Mouse (Mus musculus): Measurements from ENCODE around the gene Ppfia3. TPM values are rescaled to one million over a fixed set of nuclear protein-coding genes. Genes with fewer than 3 reads are reported as not detected.
"Not testable (repeated sequence)": the region's sequence is repeated elsewhere in the genome, so short reads cannot be mapped to it uniquely, and the experiment has no call there.

The Ppfia3 gene
- polyA plus RNA-seq, 1 experiment = not detected

DNA sequence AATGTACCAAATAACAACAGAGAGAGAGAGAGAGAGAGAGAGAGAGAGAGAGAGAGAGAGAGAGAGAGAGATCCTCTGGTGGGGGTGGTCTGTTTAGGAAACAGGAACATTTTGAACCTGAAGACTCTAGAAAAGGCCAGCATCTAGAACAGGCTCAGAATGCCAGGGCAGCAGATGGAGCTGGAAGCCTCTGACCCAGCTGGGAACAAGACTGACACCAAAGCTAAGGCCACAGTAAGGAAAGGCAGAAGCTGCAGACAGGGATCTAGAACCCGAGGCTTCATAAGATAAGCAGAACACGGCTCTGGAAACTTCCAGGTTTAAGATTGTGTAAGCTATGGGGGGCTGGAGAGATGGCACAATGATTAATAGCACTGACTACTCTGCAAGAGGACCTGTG is 2.8 kb downstream of the Ppfia3 start:
- TF ChIP-seq CTCF (IDR thresholded peaks at IDR 0.05; ENCODE audit: control insufficient read depth, insufficient read depth, low read length) (no peak), POLR2A (IDR thresholded peaks at IDR 0.05; ENCODE audit: borderline replicate concordance, control insufficient read depth, low read depth, low read length) (no peak)
- H3K4me3 ChIP-seq (replicated peaks; ENCODE audit: control insufficient read depth, low read depth, low read length) = no peak overlapping the region
- H3K4me1 ChIP-seq (ENCODE audit: control insufficient read depth, insufficient read depth, low read length) = no peaks in the 10 kb centered on the region
- 34% methylated on average over 2 of the region's 2 CpGs for WGBS
- no peak overlapping the region for H3K27ac ChIP-seq (ENCODE audit: control insufficient read depth, insufficient read depth, low read depth, low read length, poor library complexity)

DNA sequence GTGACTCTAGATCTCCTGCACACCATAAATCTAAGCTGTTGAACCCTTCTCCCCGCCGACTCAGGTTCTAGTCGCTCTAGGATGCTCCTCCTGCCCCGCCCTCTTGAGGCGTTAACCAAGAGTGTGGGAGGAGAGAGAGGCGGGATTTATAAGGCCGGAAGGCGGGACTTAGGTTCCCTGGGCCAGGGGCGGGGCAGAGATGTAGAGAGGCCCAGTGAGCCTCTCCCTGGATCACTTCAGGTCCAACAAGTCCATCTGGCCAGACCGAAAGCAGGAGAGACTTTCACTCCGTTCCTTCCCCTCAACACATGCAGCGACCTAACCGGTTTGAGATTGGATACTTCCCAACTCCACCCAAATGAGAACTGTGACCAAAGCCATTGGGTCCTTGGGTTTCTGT is 4.0 kb downstream of the Ppfia3 start:
- no peak for TF ChIP-seq CTCF (IDR thresholded peaks at IDR 0.05; ENCODE audit: control insufficient read depth, insufficient read depth, low read length)
- TF ChIP-seq POLR2A (IDR thresholded peaks at IDR 0.05; ENCODE audit: borderline replicate concordance, control insufficient read depth, low read depth, low read length) = no peak
- no peak overlapping the region for H3K4me3 ChIP-seq (replicated peaks; ENCODE audit: control insufficient read depth, low read depth, low read length)
- WGBS = 8% methylated on average over 13 of the region's 13 CpGs

DNA sequence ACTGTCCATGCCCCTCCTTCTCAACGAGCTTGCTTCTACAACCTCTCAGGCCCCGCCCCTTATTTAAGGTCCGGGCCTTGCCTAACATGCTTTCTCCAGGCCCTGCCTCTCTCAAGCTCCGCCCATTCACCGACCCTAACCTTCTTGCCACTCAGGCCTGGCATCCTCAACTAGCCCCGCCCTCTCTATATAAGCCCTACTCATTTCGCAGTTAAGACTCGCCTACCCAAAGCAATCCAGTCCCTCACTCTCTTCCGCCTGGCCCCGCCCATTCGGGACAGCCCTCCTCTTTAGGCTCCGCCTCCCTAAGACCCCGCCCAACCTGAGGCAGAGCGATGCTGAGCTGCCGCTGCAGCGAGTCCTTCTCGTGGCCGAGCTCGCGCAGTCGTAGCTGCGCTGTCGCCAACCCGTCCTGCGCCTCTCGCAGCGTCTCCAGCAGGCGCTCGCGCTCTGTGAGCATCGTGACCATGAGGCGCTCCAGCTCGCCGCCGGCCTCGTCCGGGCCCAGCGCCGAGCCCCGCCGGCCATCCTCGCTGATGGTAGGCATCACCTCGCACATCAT is 5.5 kb downstream of the Ppfia3 start:
- 0 out of 2 replicates have a peak, but pooled peaks have one; percentile 36 for TF ChIP-seq POLR2A (IDR thresholded peaks at IDR 0.05; ENCODE audit: borderline replicate concordance, control insufficient read depth, low read depth, low read length)
- TF ChIP-seq CTCF (IDR thresholded peaks at IDR 0.05; ENCODE audit: control insufficient read depth, insufficient read depth, low read length) = no peak
- Histone ChIP-seq H3K4me1 (ENCODE audit: control insufficient read depth, insufficient read depth, low read length) (no peaks in the 10 kb centered on the region), H3K4me3 (replicated peaks; ENCODE audit: control insufficient read depth, low read depth, low read length) (no peak overlapping the region), H3K27ac (ENCODE audit: control insufficient read depth, insufficient read depth, low read depth, low read length, poor library complexity) (no peak overlapping the region)
- WGBS = under 1% methylated on average over 43 of the region's 43 CpGs

More for the DNA sequence above, 4.0 kb downstream of the Ppfia3 start:
- H3K4me1 ChIP-seq (ENCODE audit: control insufficient read depth, insufficient read depth, low read length) = no peaks in the 10 kb centered on the region
- no peak overlapping the region for H3K27ac ChIP-seq (ENCODE audit: control insufficient read depth, insufficient read depth, low read depth, low read length, poor library complexity)

DNA sequence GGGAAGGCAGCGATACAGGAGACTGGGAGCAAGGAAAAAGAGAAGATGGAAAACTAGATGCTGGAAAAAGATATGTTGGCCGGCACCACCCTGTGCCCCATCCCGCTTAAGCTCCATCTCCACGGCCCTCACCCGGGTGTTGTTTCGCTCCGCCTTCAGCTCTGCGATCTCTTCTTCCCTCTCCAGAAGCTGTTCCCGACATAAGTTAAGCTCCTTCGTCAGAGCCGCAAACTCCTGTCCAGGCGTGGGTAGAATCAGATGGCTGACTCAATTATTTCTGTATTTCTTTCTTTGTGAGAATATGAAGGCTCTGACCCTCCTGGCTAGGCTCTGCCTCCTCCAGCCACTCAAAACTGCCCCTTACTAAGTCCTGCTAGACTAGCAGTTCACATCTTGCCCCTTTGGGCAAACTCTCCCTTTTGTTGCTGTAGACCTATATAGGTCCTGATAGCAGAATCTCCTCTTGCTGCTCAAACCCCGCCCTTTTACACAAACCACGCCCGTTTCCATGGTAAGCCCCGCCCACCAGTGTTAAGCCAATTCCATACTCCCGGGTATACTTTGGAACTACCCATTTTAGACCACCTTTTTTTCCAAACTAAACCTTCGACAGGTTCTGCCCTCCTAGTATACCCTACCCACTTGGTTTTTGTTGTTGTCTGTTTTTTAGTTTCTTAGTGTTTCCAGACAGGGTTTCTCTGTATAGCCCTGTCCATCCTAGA is 6.3 kb downstream of the Ppfia3 start:
- no peak overlapping the region for H3K4me3 ChIP-seq (replicated peaks; ENCODE audit: control insufficient read depth, low read depth, low read length)
- TF ChIP-seq CTCF (IDR thresholded peaks at IDR 0.05; ENCODE audit: control insufficient read depth, insufficient read depth, low read length) (no peak), POLR2A (IDR thresholded peaks at IDR 0.05; ENCODE audit: borderline replicate concordance, control insufficient read depth, low read depth, low read length) (no peak)
- H3K27ac ChIP-seq (ENCODE audit: control insufficient read depth, insufficient read depth, low read depth, low read length, poor library complexity) = no peak overlapping the region
- WGBS = 46% methylated on average over 18 of the region's 18 CpGs
- H3K4me1 ChIP-seq (ENCODE audit: control insufficient read depth, insufficient read depth, low read length) = no peaks in the 10 kb centered on the region

DNA sequence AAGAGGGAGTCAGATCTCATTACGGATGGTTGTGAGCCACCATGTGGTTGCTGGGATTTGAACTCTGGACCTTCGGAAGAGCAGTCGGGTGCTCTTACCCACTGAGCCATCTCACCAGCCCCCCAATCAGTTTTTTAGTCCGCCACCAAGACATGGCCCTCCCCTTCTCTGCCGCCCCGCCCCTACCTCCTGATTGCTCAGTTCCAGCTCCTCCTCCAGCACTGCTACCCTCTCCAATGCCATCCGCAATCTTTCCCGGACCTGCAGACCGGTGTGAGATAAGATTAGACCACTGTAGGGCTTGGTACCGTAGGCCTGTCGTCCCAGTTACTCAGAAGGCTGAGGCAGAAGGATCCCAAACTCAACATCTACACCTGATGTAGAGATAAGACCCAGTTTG is 7.7 kb downstream of the Ppfia3 start:
- not testable (repeated sequence) for H3K27ac ChIP-seq (ENCODE audit: control insufficient read depth, insufficient read depth, low read depth, low read length, poor library complexity); H3K4me3 ChIP-seq (replicated peaks; ENCODE audit: control insufficient read depth, low read depth, low read length); H3K4me1 ChIP-seq (ENCODE audit: control insufficient read depth, insufficient read depth, low read length)
- WGBS = 62% methylated on average over 11 of the region's 11 CpGs

DNA sequence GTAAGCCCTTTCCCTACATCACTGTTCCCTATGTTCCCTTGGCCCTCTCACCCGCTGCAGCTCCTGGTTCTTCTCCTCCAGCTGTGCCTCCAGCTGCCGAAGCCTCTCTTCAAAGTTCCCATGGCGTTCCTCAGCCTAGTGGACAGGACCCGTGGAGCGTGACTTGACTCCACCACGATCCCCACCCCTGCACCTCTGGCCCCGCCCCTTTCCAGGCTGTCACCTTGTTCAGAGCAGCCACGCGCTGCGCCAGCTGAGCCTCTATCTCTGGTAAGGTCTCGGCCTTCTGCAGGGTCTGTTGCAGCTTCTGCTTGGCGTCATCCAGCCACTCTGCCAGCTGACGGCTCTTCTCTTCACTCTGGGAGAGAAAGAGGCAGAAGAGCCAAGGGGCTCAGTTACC is 10.7 kb downstream of the Ppfia3 start:
- WGBS = 65% methylated on average over 13 of the region's 13 CpGs
- TF ChIP-seq POLR2A (IDR thresholded peaks at IDR 0.05; ENCODE audit: borderline replicate concordance, control insufficient read depth, low read depth, low read length) = no peak
- TF ChIP-seq CTCF (IDR thresholded peaks at IDR 0.05; ENCODE audit: control insufficient read depth, insufficient read depth, low read length) = no peak
- H3K4me1 ChIP-seq (ENCODE audit: control insufficient read depth, insufficient read depth, low read length) = no peaks in the 10 kb centered on the region
- no peak overlapping the region for H3K27ac ChIP-seq (ENCODE audit: control insufficient read depth, insufficient read depth, low read depth, low read length, poor library complexity)
- H3K4me3 ChIP-seq (replicated peaks; ENCODE audit: control insufficient read depth, low read depth, low read length) = no peak overlapping the region

DNA sequence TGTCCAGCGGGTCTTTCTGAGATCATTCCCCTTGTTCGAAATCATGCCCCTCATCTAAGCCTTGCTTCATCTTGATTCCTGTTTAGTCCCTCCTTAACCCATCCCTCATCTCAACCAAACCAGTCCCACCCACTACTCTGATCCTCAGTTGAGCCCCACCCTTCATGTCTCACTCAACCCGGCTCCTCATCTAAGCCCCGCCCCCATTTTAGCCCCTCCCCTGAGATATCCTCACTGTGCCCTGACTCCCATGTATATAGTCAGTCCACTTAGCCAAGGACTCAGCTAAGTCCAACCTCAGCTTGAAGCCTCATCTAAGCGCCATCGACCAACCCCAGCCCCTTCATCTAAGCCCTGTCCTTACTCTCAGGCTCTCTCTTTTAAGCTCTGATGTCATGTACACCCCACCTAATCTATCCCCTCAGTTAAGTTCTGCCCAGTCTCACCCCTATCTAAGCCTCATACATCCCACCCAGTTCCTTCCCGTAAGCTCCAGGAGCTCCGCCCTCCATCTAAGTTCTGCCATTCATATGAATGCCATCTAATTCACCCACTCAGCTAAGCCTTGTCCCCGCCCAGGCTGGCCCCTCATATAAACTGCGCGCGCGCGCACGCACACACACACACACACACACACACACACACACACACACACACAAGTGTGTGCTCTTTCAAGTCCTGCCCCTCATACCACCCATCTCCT is 11.3 kb downstream of the Ppfia3 start:
- Histone ChIP-seq H3K4me3 (replicated peaks; ENCODE audit: control insufficient read depth, low read depth, low read length) (no peak overlapping the region), H3K4me1 (ENCODE audit: control insufficient read depth, insufficient read depth, low read length) (no peaks in the 10 kb centered on the region), H3K27ac (ENCODE audit: control insufficient read depth, insufficient read depth, low read depth, low read length, poor library complexity) (no peak overlapping the region)
- no peak for TF ChIP-seq POLR2A (IDR thresholded peaks at IDR 0.05; ENCODE audit: borderline replicate concordance, control insufficient read depth, low read depth, low read length)
- TF ChIP-seq CTCF (IDR thresholded peaks at IDR 0.05; ENCODE audit: control insufficient read depth, insufficient read depth, low read length) = no peak
- WGBS = 64% methylated on average over 15 of the region's 15 CpGs

DNA sequence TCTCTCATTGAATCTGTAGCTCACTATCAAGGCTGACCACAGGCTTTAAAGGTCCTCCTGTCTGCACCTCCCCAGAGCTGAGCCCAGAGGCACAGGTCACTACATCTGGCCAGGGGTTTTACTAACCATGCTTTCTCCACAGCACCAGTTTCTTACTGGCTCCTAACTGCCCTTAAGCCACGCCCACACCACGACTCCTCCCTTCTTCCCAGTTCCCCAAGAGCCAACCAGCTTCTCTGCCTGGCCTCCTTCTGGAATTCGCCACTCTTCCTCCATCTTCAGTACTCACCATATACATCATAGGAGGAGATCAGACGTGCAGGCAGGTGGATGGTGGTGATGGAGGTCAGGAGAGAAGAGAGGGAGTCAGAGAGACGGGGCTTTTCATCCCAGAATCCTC is 13.8 kb downstream of the Ppfia3 start:
- Histone ChIP-seq H3K4me1 (ENCODE audit: control insufficient read depth, insufficient read depth, low read length) (no peaks in the 10 kb centered on the region), H3K27ac (ENCODE audit: control insufficient read depth, insufficient read depth, low read depth, low read length, poor library complexity) (no peak overlapping the region), H3K4me3 (replicated peaks; ENCODE audit: control insufficient read depth, low read depth, low read length) (no peak overlapping the region)
- WGBS = 49% methylated on average over 5 of the region's 5 CpGs
- no peak for TF ChIP-seq POLR2A (IDR thresholded peaks at IDR 0.05; ENCODE audit: borderline replicate concordance, control insufficient read depth, low read depth, low read length)
- TF ChIP-seq CTCF (IDR thresholded peaks at IDR 0.05; ENCODE audit: control insufficient read depth, insufficient read depth, low read length) = no peak

Measured in bone marrow, adult 2 months (tissue).